Mouse (Mus musculus) G1E (cell line): ENCODE results near the gene Egfr. TPM values are rescaled to one million over a fixed set of nuclear protein-coding genes. Genes with fewer than 3 reads are reported as not detected.

Experiments
- ATAC-seq: 2 replicates; pipeline ENCODE4 v1.8.0; 2016; ENCODE audit warnings: mild to moderate bottlenecking; ENCODE audit not compliant: insufficient number of reproducible peaks, poor library complexity, low FRiP score, severe bottlenecking; ENCODE audit errors: extremely low read depth
- DNase-seq: peaks from one replicate; pipeline ENCODE4 v3.0.0; 2012; ENCODE audit warnings: low spot score
- H3K27me3 ChIP-seq: 2 replicates; pipeline ENCODE4 v1.6.1; 2012; ENCODE audit warnings: mild to moderate bottlenecking, low read length, inconsistent platforms; ENCODE audit not compliant: insufficient read depth
- H3K36me3 ChIP-seq: replicated peaks from 2 replicates; pipeline ENCODE3; 2012; ENCODE audit warnings: mild to moderate bottlenecking, inconsistent platforms
- H3K4me1 ChIP-seq: 2 replicates; pipeline ENCODE4 v1.6.1; 2012; ENCODE audit warnings: low read depth, low read length, inconsistent platforms, mixed read lengths; ENCODE audit not compliant: insufficient read depth
- H3K4me3 ChIP-seq: 2 replicates; pipeline ENCODE4 v1.5.1; 2012; ENCODE audit warnings: low read depth, mild to moderate bottlenecking, inconsistent platforms, low read length, moderate library complexity, mixed read lengths
- H3K9me3 ChIP-seq: replicated peaks from 2 replicates; pipeline ENCODE4 v1.6.1; 2012; ENCODE audit warnings: inconsistent platforms
- CTCF ChIP-seq: IDR thresholded peaks from 2 replicates; pipeline ENCODE4 v1.5.1; 2012; ENCODE audit warnings: low read depth, low read length, inconsistent platforms, mixed read lengths
- GATA1 ChIP-seq: IDR thresholded peaks from 2 replicates; pipeline ENCODE4 v1.6.1; 2012; ENCODE audit warnings: borderline replicate concordance, low read length, inconsistent platforms, mixed read lengths
- GATA2 ChIP-seq: IDR thresholded peaks from 2 replicates; pipeline ENCODE4 v1.6.1; 2012; ENCODE audit warnings: low read depth, low read length, inconsistent platforms, borderline replicate concordance
- POLR2AphosphoS5 ChIP-seq: IDR thresholded peaks from 2 replicates; pipeline ENCODE4 v1.6.1; 2012; ENCODE audit warnings: low read depth, low read length, inconsistent platforms; ENCODE audit not compliant: insufficient replicate concordance
- TAL1 ChIP-seq: conservative IDR thresholded peaks from 2 replicates; pipeline ENCODE4 v1.6.1; 2012; ENCODE audit warnings: low read depth, low read length, inconsistent platforms, mixed read lengths
- polyA plus RNA-seq: library from polyadenylated mRNA; stranded (reverse); fragments of >175 nt; gene quantifications from 2 replicates; pipeline ENCODE4 v1.2.3, GENCODE M21; 2012
- total RNA-seq, 2 experiments: library from RNA; stranded (forward) in 1 of 2; stranded (reverse) in 1 of 2; fragments of 200-1000 nt in 1 of 2; fragments of >200 nt in 1 of 2; fragmentation: Nextera tagmentation in 1 of 2; gene quantifications; 2 replicates each; pipeline ENCODE4 v1.2.3; 2014 to 2017

The Egfr gene
- total and polyA plus RNA-seq, 3 experiments: 0.05 TPM; not detected in 2

GRCm38 (mm10) chr11:16831974-16832464 lies 80.0 kb downstream of the Egfr start:
- Histone ChIP-seq H3K36me3 (no peaks in the 10 kb centered on the region), H3K27me3 (no peaks in the 10 kb centered on the region), H3K9me3 (no peaks in the 10 kb centered on the region), H3K4me3 (no peak overlapping the region), H3K4me1 (no peaks in the 10 kb centered on the region)
- DNase-seq (no peak), ATAC-seq (no peak)
- TF ChIP-seq CTCF: no peak
- no peak for TF ChIP-seq POLR2AphosphoS5
- no peak for TF ChIP-seq GATA2
- no peak for TF ChIP-seq GATA1
- no peak for TF ChIP-seq TAL1

DNA sequence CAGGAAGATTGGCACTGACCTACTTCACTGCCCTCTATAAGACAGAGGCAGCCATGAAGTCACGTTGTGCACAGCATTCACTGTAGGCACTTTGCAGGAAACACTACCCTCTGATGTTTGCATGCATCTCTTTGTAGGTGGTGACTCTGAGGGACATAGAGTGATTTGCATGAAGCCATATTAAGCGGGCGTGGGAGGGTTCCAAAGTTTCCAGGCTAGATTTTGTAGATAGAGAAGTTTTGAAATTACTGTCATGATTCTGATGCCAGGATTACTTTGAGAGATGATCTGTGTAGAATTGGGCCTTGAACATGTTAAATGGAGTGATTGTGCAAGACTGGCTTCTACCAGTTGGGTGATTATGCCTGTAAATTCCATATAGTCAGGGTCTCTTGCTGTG lies 86.8 kb downstream of the Egfr start:
- no peak for DNase-seq
- Histone ChIP-seq H3K4me3 (no peak overlapping the region), H3K27me3 (no peaks in the 10 kb centered on the region; the same call in 1 of the 2 replicates), H3K36me3 (no peaks in the 10 kb centered on the region), H3K4me1 (0 out of 2 replicates have a peak, but pooled peaks cover 2% of the 10 kb centered on the region), H3K9me3 (no peaks in the 10 kb centered on the region)
- TF ChIP-seq GATA2: no peak
- TF ChIP-seq CTCF: no peak
- no peak for TF ChIP-seq TAL1
- no peak for TF ChIP-seq POLR2AphosphoS5
- no peak for TF ChIP-seq GATA1
- ATAC-seq: no peak

GRCm38 (mm10) chr11:16842924-16843323 lies 90.9 kb downstream of the Egfr start:
- no peaks in the 10 kb centered on the region; the same call in 1 of the 2 replicates for H3K27me3 ChIP-seq
- ATAC-seq (no peak), DNase-seq (no peak)
- no peaks in the 10 kb centered on the region for H3K36me3 ChIP-seq
- no peak overlapping the region for H3K4me3 ChIP-seq
- 0 out of 2 replicates have a peak, but pooled peaks cover 2% of the 10 kb centered on the region for H3K4me1 ChIP-seq
- H3K9me3 ChIP-seq: no peaks in the 10 kb centered on the region
- no peak for TF ChIP-seq CTCF
- TF ChIP-seq TAL1: no peak
- TF ChIP-seq POLR2AphosphoS5: no peak
- no peak for TF ChIP-seq GATA1
- no peak for TF ChIP-seq GATA2

- Histone ChIP-seq H3K27me3 (peaks cover 3% of the 10 kb centered on the region; the same call in 1 of the 2 replicates), H3K9me3 (no peaks in the 10 kb centered on the region), H3K4me1 (0 out of 2 replicates have a peak, but pooled peaks cover 2% of the 10 kb centered on the region), H3K4me3 (no peak overlapping the region), H3K36me3 (no peaks in the 10 kb centered on the region)
- no peak for DNase-seq
- TF ChIP-seq TAL1 (no peak), GATA2 (no peak), POLR2AphosphoS5 (no peak)
- ATAC-seq: no peak
Observed at GRCm38 (mm10) chr11:16843889-16844568, 92.0 kb downstream of the Egfr start.

DNA sequence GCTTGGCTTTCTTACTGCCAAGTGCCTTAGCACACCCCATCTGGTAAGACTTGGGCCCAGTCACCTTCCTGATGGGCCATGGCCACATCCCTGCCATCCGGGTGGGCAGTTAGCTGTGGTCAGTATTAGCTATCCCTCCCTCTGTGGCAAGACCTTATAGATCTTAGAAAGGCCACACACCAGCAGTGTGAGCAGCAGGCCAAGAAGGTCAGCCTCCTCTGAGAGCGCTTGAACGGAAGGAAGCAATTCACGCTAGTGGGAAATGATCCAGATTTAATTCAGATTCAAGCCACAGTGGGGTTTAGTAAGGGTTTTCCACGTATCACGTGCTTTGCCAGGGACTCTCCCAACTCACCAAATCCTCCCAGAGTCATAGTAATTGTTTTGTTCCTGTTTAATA lies 96.9 kb downstream of the Egfr start:
- Histone ChIP-seq H3K4me3 (no peak overlapping the region), H3K36me3 (no peaks in the 10 kb centered on the region), H3K27me3 (peaks cover 3% of the 10 kb centered on the region; the same call in 1 of the 2 replicates), H3K4me1 (no peaks in the 10 kb centered on the region), H3K9me3 (no peaks in the 10 kb centered on the region)
- TF ChIP-seq CTCF (no peak), GATA2 (no peak)
- no peak for DNase-seq
- ATAC-seq: no peak

DNA sequence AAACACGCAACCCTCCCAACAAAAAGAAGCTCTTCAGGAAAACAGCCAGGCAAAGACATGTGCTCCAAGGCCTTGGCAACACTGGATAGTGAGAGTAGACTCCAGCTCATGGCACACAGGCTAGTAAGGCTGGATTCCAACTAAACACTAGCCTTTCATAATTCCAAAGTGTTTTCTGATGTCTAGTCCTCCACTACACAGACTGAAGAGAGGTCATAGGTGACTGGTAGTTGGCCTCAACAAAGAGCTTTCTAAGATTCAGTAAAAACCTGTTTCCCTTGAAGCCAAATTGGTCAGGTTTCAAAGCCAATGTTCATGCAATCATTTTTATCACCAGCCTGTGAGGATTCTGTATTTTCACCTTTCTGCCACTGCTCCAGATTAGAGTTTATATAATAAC lies 99.4 kb downstream of the Egfr start:
- TF ChIP-seq CTCF (no peak), POLR2AphosphoS5 (no peak), GATA2 (no peak)
- DNase-seq (no peak), ATAC-seq (no peak)
- Histone ChIP-seq H3K36me3 (no peaks in the 10 kb centered on the region), H3K9me3 (no peaks in the 10 kb centered on the region), H3K27me3 (peaks cover 3% of the 10 kb centered on the region; the same call in 1 of the 2 replicates), H3K4me3 (no peak overlapping the region), H3K4me1 (no peaks in the 10 kb centered on the region)
